Mouse (Mus musculus): Measurements from ENCODE around the gene Nlrp3.

DNA sequence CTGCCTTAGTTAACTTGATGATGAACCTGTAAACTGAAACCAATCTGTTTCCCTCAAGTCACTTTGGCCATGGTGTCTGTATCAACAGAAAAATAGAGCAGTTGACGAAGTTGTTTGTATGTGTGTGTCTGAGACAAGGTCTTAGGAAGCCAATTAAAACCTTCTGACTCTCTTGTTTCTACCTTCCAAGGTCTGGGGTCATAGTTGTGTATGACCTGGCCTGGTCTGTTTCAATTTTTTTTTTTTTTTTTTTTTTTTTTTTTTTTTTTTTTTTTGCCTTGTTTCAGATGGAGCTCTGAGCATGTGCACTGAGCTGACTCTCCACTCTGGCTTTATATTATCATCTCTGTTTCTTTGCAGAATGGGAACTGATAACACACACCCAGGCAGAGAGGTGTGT, 23.9 kb upstream of the Nlrp3 start:
- no peak for TF ChIP-seq EP300 (optimal IDR thresholded peaks at IDR 0.05)
- TF ChIP-seq CTCF (IDR thresholded peaks at IDR 0.05; ENCODE audit: low read depth): no peak
